Mouse (Mus musculus): ENCODE measurements at regions not wholly inside any gene's neighbourhood (a gene's known extent, or its start where the extent isn't known, plus 50 kb on each side); places are given as distances from the start of the nearest gene placed in this dataset.

- H3K9ac ChIP-seq (ENCODE audit: control insufficient read depth, low read depth, low read length, poor library complexity, severe bottlenecking), result no peak overlapping the region
- no peak for DNase-seq (ENCODE audit: low read depth, low spot score)
- H3K4me1 ChIP-seq (ENCODE audit: control insufficient read depth in 1 of 2, insufficient read depth in 2 of 2, low read length in 2 of 2), result no peaks in the 10 kb centered on the region
- no peaks in the 10 kb centered on the region for H3K79me2 ChIP-seq (ENCODE audit: control insufficient read depth, insufficient read depth, low read length, poor library complexity)
- TF ChIP-seq TCF12 (IDR thresholded peaks at IDR 0.05; ENCODE audit: low read depth, low read length), result no peak
- TF ChIP-seq MEF2A (IDR thresholded peaks at IDR 0.05; ENCODE audit: extremely low read depth, insufficient replicate concordance, low read depth, low read length, poor library complexity, severe bottlenecking), result no peak
- H3K27ac ChIP-seq (ENCODE audit: control insufficient read depth, low read depth, low read length), result no peak overlapping the region
- no peaks in the 10 kb centered on the region for H3K9me3 ChIP-seq (replicated peaks; ENCODE audit: insufficient read depth, low read length)
- H3K36me3 ChIP-seq (ENCODE audit: control insufficient read depth in 1 of 2, insufficient read depth in 2 of 2, low read length in 2 of 2), result no peaks in the 10 kb centered on the region
- no peak overlapping the region for H3K4me3 ChIP-seq (ENCODE audit: control insufficient read depth in 1 of 2, insufficient read depth in 1 of 2, low read depth in 2 of 2, low read length in 2 of 2)
- no peaks in the 10 kb centered on the region for H3K27me3 ChIP-seq (ENCODE audit: control insufficient read depth in 1 of 2, insufficient read depth in 2 of 2, low read length in 2 of 2)
Measured at GRCm38 (mm10) chr10:12190435-12190834, 678.7 kb downstream of the Utrn start.

GRCm38 (mm10) chr10:12207301-12207700 is 661.9 kb downstream of the Utrn start:
- no peaks in the 10 kb centered on the region for H3K4me1 ChIP-seq (ENCODE audit: control insufficient read depth in 1 of 2, insufficient read depth in 2 of 2, low read length in 2 of 2)
- no peak overlapping the region for H3K9ac ChIP-seq (ENCODE audit: control insufficient read depth, low read depth, low read length, poor library complexity, severe bottlenecking)
- no peak overlapping the region for H3K4me3 ChIP-seq (ENCODE audit: control insufficient read depth in 1 of 2, insufficient read depth in 1 of 2, low read depth in 2 of 2, low read length in 2 of 2)
- H3K36me3 ChIP-seq (ENCODE audit: control insufficient read depth in 1 of 2, insufficient read depth in 2 of 2, low read length in 2 of 2), result no peaks in the 10 kb centered on the region
- no peak for TF ChIP-seq JUND (IDR thresholded peaks at IDR 0.05; ENCODE audit: low read depth, low read length)
- TF ChIP-seq ZKSCAN1 (IDR thresholded peaks at IDR 0.05; ENCODE audit: low read depth, low read length), result no peak
- no peak for TF ChIP-seq ZC3H11A (IDR thresholded peaks at IDR 0.05; ENCODE audit: low read depth, low read length)
- no peak for TF ChIP-seq BHLHE40 (IDR thresholded peaks at IDR 0.05; ENCODE audit: borderline replicate concordance, low read depth, low read length)
- TF ChIP-seq KAT2A (conservative IDR thresholded peaks at IDR 0.05; ENCODE audit: low read depth, low read length), result no peak
- H3K27me3 ChIP-seq (ENCODE audit: control insufficient read depth in 1 of 2, insufficient read depth in 2 of 2, low read length in 2 of 2), result no peaks in the 10 kb centered on the region
- DNase-seq (ENCODE audit: low read depth, low spot score), result no peak
- H3K27ac ChIP-seq (ENCODE audit: control insufficient read depth, low read depth, low read length), result no peak overlapping the region
- H3K79me2 ChIP-seq (ENCODE audit: control insufficient read depth, insufficient read depth, low read length, poor library complexity), result no peaks in the 10 kb centered on the region
- H3K9me3 ChIP-seq (replicated peaks; ENCODE audit: insufficient read depth, low read length), result no peaks in the 10 kb centered on the region

DNA sequence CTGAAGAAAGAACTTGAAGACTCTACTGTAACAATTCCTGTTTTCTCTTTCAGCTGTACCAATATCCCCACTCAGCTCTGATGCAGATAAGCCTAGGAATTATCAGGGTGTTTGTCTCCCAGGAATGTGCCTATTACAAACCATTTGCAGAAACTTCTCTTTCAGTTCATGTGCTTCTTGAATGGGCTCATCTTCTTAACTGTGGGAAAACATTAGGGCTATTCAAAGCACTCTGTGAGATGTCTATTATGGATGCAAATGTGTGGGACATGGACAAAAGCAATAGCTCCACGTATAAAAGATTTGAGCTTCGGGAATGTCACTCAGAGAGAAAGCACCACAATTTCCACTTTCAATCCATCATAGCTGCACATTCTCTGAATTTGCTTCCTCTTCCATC is 659.0 kb downstream of the Utrn start:
- Histone ChIP-seq H3K9ac (ENCODE audit: control insufficient read depth, low read depth, low read length, poor library complexity, severe bottlenecking) (no peak overlapping the region), H3K79me2 (ENCODE audit: control insufficient read depth, insufficient read depth, low read length, poor library complexity) (no peaks in the 10 kb centered on the region), H3K36me3 (ENCODE audit: control insufficient read depth in 1 of 2, insufficient read depth in 2 of 2, low read length in 2 of 2) (no peaks in the 10 kb centered on the region), H3K4me1 (ENCODE audit: control insufficient read depth in 1 of 2, insufficient read depth in 2 of 2, low read length in 2 of 2) (no peaks in the 10 kb centered on the region), H3K4me3 (ENCODE audit: control insufficient read depth in 1 of 2, insufficient read depth in 1 of 2, low read depth in 2 of 2, low read length in 2 of 2) (no peak overlapping the region), H3K27me3 (ENCODE audit: control insufficient read depth in 1 of 2, insufficient read depth in 2 of 2, low read length in 2 of 2) (no peaks in the 10 kb centered on the region; a peak in 1 of 4 replicates), H3K9me3 (replicated peaks; ENCODE audit: insufficient read depth, low read length) (no peaks in the 10 kb centered on the region), H3K27ac (ENCODE audit: control insufficient read depth, low read depth, low read length) (no peak overlapping the region)
- TF ChIP-seq USF1 (IDR thresholded peaks at IDR 0.05; ENCODE audit: low read depth, low read length), result no peak
- no peak for TF ChIP-seq EP300 (IDR thresholded peaks at IDR 0.05; ENCODE audit: low read depth in 1 of 2, low read length in 2 of 2)
- no peak for TF ChIP-seq MXI1 (IDR thresholded peaks at IDR 0.05; ENCODE audit: low read depth, low read length)
- no peak for TF ChIP-seq ETS1 (IDR thresholded peaks at IDR 0.05; ENCODE audit: low read depth, low read length)
- TF ChIP-seq TCF12 (IDR thresholded peaks at IDR 0.05; ENCODE audit: low read depth, low read length), result no peak
- no peak for TF ChIP-seq GATA1 (IDR thresholded peaks at IDR 0.05; ENCODE audit: low read depth, low read length)
- TF ChIP-seq ZNF384 (IDR thresholded peaks at IDR 0.05; ENCODE audit: low read depth, low read length), result no peak
- no peak for TF ChIP-seq MYC (IDR thresholded peaks at IDR 0.05; ENCODE audit: low read depth, low read length)
- no peak for TF ChIP-seq TAL1 (IDR thresholded peaks at IDR 0.05; ENCODE audit: low read length)
- no peak for TF ChIP-seq POLR2AphosphoS2 (IDR thresholded peaks at IDR 0.05; ENCODE audit: low read length)
- no peak for TF ChIP-seq USF2 (IDR thresholded peaks at IDR 0.05; ENCODE audit: borderline replicate concordance in 1 of 2, insufficient read depth in 1 of 2, low read depth in 1 of 2, low read length in 2 of 2)
- TF ChIP-seq MAZ (IDR thresholded peaks at IDR 0.05; ENCODE audit: low read depth, low read length), result no peak
- TF ChIP-seq ZMIZ1 (IDR thresholded peaks at IDR 0.05; ENCODE audit: low read depth, low read length), result no peak
- no peak for TF ChIP-seq RCOR1 (IDR thresholded peaks at IDR 0.05; ENCODE audit: low read depth, low read length)
- TF ChIP-seq ELF1 (IDR thresholded peaks at IDR 0.05; ENCODE audit: low read depth, low read length), result no peak
- TF ChIP-seq MEF2A (IDR thresholded peaks at IDR 0.05; ENCODE audit: extremely low read depth, insufficient replicate concordance, low read depth, low read length, poor library complexity, severe bottlenecking), result no peak
- no peak for TF ChIP-seq CHD1 (IDR thresholded peaks at IDR 0.05; ENCODE audit: low read depth, low read length)
- no peak for TF ChIP-seq TBP (IDR thresholded peaks at IDR 0.05; ENCODE audit: low read depth, low read length)
- no peak for TF ChIP-seq UBTF (IDR thresholded peaks at IDR 0.05; ENCODE audit: borderline replicate concordance, insufficient read depth, low read depth, low read length)
- DNase-seq (ENCODE audit: low read depth, low spot score), result no peak

Measured in MEL (cell line).